Mouse (Mus musculus): ENCODE data around the gene Sh3gl2.

GRCm38 (mm10) chr4:85319092-85319491 lies 114.2 kb downstream of the Sh3gl2 start:
- TF ChIP-seq CTCF (IDR thresholded peaks at IDR 0.05; ENCODE audit: control insufficient read depth, insufficient read depth, insufficient read length) (no peak), USF1 (IDR thresholded peaks at IDR 0.05; ENCODE audit: low read depth) (no peak)

All from C2C12 (cell line).